Mouse (Mus musculus): ENCODE measurements around the gene Tmem178.

Tmem178 gene

DNA sequence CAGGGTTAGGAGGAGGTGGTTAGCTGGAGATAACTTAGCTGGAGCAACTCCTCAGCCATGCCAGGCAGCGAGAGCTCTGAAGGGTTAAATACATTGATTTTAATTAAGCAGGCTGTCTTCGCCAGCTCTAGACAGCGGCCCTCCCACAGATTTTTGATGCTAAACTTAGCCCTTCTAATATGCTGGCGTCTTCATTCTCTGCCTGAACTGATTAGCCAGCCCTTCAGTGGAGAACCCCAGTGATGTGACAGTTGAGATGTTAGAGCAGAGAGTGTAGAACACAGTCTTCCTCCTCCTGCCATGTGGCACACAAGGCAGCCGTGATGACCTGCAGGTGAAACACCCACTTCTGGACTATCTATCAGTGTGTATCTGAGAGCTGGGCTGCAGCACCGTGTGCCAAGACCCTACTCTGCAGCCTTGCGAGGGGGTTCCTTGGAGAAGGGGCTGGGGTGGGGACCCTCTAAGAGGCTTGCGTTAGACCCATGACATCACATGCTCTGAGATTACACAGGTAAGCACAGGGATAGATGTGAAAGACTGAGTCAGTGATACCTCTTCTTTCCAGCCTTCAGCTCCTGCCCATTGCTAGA is 47.2 kb downstream of the Tmem178 start:
- no peak for DNase-seq (ENCODE audit: low read depth, low spot score)

DNA sequence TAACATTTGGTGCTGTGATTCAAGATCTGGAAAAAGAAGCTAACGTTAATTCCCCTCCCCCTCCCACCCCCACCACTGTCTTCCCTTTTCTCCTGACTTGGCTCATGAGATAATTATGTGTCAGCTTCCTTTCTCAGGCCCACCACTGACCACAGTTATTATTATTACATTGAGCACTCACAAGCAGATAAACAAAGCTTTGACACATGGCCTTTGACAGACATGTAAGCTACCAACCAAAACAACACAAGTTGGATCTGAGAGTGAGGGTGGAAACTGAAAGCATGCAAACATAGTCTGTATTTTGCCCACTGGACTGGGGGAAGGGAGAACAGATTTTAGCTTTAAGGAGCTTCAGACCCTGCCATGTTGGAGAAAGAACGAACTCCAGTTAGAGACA is 52.8 kb downstream of the Tmem178 start:
- DNase-seq (ENCODE audit: low read depth, low spot score) = no peak

DNA sequence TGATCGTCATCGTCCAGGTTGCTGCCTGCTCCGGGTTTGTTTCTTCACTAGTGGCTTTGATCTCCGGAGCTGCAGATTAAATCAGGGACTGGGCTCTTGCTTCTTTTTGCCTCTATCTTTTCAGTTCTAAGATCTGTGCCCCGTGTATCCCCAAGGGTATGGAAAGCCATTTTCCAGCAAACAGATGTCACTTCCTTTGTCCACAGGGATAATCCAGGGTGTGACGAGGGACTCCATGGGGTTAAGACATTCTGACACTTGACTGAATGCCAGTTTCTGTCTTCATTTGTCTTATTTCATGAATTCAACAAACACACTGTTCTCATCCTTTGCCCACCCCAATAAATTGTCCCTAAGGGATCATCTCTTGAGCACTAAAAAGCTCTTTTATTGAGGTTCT is 54.5 kb downstream of the Tmem178 start:
- DNase-seq (ENCODE audit: low read depth, low spot score) = no peak

DNA sequence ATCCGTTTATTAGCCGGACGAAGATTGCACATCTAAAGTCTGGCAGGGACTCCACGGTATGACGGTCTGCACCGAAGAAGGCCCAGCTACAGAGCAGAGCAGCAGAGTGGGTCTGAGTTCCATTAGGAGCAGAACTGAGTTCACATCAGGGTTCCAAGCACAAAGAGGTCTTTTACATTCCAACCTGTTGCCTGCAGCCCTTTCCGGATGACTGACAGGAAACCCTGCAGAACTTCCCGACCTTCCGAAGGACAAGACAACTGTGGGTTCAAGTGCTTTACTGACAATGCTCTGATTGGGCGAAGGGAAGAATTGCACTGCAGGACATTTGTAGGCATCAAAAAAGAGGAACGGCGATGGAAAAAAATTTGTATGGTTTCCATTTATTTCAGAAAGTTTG is 56.6 kb downstream of the Tmem178 start:
- DNase-seq (ENCODE audit: low read depth, low spot score) = no peak

DNA sequence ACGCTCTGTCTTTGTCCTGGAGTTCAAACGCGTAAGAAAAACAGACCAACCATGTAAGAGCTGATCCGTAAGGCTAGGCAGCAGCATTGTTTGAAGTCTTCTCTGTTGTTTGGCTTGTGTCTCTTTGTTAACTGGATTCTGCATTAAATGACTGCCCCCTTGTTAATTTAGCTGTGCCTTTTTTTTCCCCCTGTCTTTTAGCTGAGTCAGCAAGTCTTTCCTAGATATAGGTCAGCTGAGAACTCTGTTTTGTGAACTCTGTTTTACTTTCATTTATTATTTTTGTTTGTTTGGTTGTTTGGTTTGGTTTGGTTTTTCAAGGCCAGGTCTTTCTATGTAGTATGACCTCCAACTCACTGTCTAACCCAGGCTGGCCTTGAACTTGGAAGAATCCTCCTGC is 57.2 kb downstream of the Tmem178 start:
- no peak for DNase-seq (ENCODE audit: low read depth, low spot score)

DNA sequence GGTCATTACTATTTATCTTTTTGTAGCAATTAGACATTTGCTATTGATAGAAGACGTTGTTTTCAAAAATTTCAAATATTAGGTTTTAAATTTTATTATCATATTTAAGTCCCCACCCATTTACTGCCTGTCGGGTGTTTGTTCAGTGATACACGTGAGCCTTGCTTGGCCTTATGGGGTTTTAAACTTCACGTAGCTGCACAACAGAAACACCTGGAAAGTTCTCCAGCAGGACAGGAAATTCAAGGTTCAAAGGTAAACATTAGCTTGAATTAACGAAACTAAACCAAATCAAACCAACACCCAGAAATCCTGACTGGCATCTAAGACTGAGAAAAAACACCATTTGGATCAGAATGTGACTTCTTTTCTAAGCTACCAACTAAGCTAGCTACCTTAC is 57.7 kb downstream of the Tmem178 start:
- DNase-seq (ENCODE audit: low read depth, low spot score) = no peak

DNA sequence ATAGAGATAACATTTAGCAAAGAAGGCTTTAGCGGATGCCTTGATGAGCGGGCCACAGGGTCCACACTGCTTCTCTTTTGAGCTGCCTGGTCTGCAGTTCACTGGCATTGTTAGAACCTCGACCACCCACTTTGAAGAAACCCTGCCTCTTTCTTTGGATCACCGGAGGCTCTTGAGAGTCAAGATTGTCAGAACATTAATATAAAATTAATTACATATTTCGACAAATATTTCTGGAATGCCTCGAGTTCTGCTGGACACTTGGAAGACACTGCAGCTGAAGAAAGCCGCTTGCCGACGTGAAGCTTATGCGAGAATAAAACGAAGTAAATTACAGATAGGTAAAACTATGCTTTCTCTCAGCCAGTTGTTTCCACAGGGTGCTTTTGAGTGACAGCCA is 60.0 kb downstream of the Tmem178 start:
- DNase-seq (ENCODE audit: low read depth, low spot score) = no peak

DNA sequence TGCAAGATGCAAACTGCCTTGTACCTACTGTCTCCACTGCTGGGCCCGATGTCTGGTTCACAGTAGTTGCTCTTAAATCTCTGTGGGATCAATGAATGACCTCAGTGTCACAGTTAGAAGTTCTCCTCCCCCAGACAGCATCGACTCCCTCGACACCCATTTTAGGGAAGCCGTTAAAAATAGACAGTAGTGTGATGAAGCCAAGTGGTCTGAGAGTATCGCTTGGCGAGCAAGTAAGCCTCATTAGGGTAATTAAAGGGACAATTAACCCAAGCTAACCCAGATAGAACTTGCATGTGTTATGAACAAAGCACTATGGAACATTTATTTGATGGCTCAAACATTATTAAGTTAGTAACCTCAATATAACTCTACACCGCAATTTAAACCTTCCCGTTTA is 60.9 kb downstream of the Tmem178 start:
- DNase-seq (ENCODE audit: low read depth, low spot score) = no peak

DNA sequence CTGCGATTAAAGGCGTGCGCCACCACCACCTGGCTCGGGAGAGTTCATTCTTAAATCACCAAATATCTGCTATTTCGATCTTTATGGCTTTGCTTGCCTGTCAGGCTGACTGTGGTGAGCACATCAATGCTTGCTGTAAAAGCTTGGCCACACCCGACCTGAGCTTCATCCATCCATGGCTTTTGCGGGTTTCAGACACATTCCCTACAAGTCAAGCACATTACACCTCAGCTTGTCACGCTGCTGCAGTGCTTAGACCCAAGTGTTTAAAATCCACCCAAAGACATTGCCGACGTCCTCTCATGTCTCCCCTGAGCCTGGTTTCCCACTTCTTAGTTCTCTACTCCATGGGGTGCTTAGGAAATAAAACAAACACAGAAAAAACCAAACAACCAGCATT is 64.7 kb downstream of the Tmem178 start:
- DNase-seq (ENCODE audit: low read depth, low spot score) = no peak

DNA sequence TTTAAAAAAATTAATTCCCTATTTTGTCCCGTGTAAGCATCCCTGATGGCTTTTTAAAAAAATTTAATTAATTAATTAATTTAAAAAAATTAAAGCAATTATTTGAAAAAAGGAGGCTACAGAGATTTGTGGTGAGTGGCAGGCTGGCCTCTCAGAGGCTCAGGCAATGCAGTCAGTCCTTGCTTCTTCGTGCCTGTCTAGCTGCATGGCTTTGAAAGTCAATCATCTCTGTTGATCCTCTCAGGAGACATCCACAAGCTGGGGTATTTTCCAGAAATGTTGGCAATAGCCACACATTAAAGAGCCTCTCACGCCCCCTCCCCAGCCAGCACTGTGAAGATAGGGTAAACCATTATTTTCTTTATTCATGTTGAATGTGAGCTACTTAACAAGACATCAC is 65.8 kb downstream of the Tmem178 start:
- DNase-seq (ENCODE audit: low read depth, low spot score) = no peak

DNA sequence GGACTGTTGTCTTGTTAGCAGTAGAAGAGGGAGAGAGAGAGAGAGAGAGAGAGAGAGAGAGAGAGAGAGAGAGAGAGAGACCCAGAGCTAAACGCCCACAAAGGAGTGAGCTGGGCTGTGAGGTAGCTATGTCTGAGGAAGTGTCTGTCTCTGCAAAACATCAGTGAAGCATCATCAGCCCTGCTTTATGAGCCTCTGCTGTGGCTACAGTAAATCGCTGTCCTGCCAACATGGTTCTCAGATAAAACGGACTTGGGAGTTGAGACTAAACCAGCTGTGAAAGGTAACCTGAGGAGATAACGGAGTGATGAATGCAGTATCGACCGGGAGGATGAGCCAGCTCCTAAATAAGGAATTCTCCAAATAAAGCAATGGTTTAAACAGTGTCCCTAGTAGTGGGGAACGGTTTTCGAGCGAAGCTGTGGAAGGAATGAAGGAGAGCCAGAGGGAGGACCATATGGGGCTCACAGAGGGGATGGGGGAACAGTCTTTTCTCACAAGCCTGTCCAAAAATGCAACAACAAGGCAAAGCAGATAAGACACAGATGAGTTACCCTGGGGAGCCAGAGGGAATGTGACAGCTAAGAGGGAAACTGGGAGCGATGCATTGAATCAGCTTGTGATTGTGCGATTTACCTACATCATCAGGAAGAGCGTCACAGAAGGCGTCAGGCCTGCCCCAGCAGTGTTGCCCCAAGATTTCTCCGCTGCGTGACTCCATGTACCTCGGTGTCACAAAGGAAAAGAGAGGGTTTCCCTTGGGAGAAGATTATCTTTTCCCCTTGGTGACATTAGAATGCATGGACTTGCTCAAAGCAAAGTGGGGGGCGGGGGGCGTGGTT is 66.6 kb downstream of the Tmem178 start:
- DNase-seq (ENCODE audit: low read depth, low spot score) = no peak

DNA sequence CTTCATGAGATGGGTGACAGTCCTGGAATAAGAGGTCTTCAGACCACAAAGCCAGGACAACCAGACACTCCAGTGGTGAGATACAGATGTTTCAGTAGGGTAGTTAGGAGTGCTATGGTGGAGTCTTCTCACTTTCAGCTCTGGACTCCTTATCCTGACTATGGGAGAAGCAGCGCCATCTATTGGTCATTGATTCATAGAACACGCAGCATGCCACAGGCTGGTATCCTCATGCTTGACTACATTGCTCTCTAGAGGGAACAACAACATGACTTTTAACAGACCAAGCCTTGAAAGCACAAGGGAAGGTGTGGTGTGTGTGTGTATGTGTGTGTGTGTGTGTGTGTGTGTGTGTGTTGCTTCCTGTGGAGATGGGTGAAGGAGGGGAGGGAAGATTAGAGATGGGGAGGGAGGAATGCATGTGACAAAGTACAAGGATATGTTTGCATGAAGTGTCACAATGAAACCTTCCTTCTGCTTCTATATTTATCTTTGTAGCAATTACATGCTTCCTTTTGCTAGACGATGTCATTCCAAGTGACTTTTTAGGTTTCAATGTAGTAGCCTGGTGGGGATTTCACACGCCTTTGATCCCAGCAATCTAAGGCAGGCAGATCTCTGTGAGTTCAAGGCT is 71.5 kb downstream of the Tmem178 start:
- peak; percentile 50 for DNase-seq (ENCODE audit: low read depth, low spot score)

DNA sequence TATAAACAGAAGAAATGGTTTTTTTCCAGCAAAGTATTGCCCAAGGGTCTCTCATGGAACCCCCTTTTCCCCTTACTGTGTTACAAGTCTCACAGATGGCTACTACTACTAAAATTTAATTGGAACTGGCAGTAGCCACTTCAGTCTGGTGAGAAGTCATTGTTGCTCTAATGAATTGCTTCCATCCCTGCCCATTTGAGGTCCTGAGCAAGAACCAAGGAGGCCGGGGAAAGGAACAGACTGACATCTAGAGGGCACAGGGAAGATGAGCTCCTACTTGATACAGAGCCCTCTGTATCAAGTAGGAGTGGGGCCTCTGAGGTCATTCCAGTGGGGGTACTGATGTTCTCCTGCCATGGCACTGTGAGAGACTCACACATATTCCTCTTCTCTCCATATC is 72.7 kb downstream of the Tmem178 start:
- DNase-seq (ENCODE audit: low read depth, low spot score) = no peak

DNA sequence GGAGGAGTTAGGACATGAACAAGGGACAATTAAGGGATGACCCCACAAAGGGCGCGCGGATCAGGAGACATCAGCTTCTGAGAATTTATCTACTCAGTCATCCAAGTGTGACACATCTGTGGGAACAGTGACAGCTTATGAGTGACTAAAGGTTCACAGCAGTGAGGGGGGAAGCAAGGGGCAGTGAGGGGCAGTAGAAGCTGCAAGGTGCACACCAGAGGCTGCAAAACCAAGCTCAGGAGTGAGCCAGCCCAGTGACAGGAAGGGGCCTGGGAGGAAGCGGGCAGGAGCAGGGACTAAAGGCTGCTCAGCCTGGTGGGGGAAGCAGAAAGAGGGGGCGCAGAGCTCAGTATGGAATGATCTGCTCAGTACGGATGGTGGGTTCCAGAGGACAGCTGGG is 82.9 kb downstream of the Tmem178 start:
- DNase-seq (ENCODE audit: low read depth, low spot score) = no peak

DNA sequence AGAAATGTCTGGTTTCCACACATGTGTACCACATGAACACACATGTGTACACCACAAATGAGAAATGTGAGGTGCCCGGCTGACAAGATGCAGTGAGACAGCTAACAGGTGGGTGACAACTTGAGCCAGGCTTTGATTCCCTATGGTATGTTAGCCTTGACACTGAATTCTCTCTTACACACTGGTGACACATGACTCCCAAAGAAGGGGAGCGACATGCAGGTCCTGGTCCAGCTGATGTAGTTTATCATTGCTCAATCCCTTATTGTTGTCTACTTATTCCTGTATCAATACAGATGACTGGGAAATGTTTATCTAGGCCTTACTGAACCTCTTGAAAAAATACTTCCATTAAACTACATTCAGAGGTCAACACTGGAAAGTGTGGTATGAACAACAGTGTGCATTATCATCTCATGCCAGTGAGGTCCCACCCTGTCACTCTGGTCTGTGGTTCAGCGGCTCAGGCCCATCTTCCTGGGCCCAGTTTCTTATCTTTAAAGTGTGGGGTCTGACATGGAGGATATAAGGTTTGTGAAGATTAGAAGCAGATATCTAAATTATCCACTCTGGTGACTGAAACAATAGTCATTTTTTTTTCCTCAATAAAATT is 87.5 kb downstream of the Tmem178 start:
- DNase-seq (ENCODE audit: low read depth, low spot score) = no peak

DNA sequence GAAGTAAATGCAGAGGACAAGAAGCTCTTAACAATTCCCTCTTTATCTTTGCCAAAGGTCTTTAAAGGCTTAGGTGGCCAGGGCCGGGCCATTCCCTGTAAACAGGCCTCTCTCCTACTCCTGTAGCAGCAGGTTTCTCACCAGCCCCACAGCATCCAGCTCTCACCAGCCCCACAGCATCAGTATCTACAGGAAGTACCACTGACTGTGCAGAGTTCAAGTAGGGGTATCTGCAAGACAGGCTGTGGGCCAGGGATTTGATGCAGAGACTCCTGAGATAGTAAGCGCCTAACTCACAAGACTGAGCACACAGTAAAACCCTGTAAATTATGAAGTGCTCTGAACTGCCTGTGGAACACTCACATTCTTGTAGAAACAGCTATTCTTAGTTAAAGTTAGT is 88.5 kb downstream of the Tmem178 start:
- no peak for DNase-seq (ENCODE audit: low read depth, low spot score)

DNA sequence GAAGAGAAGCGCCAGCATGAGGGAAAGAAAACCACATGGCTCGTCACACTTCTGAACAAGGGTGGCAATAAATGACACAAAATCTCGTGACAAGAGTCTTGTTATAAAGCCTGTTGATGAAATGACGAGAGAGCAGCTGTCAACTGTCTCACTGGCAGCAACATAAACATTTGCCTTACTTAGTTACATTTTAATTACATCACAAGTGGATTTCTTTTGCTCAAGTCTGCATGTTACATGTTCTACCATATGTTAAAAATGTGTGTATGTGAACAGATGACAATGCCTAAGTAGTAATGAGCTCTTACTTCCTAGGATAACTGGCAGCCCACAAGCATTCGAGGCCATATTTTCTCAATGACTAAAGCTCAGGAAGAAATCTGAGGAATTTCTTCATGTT is 90.9 kb downstream of the Tmem178 start:
- no peak for DNase-seq (ENCODE audit: low read depth, low spot score)

DNA sequence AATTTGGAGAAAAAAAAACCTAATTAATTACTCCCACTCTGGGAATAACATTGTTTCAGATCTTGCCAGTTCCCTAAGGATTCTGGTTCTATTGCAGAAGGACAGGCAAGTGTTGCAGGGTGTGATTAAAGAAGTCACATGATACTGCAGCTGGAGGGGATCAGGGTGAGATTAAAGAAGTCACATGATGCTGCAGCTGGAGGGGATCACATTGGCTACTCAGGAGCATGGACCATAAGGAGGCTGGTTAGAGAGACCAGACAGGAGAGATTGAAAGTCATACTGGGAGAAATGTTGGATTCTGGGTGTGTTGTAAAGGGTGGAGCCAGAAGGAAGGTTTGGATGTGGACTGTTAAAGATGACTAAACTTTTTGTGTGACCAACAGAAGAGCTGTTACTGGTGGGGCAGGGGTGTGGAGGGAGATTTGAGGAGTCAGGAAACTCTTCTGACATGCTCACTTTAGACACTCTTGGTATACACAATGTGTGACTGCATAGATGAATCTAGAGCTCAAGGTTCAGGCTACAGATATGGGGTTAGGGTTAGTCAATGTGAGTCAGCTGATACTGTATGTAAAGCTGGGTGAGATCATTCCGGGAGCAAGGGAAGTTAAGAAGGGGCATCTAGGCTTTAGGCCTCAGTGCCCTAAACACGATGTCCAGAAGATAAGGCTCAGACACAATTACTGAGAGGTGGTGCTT is 94.4 kb downstream of the Tmem178 start:
- no peak for DNase-seq (ENCODE audit: low read depth, low spot score)

DNA sequence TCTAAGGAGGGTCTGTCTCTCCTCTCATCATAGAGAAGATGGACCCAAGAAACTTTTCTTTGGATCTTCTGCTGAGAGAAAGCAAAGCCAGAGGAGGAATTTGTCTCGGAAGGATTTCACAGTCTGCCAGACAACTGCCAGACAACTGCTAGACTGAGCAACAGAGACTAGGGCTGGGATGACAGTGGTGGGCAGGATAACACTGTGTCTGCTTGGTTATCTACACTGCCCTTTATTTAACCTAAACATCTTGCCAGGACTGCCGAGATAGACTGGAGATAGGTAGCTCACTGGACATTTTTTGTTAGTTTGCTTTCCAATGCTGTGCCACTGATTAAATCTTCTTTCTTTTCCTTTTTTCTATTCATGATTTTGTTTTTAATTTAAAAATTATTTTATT is 97.2 kb downstream of the Tmem178 start:
- DNase-seq (ENCODE audit: low read depth, low spot score) = no peak

DNA sequence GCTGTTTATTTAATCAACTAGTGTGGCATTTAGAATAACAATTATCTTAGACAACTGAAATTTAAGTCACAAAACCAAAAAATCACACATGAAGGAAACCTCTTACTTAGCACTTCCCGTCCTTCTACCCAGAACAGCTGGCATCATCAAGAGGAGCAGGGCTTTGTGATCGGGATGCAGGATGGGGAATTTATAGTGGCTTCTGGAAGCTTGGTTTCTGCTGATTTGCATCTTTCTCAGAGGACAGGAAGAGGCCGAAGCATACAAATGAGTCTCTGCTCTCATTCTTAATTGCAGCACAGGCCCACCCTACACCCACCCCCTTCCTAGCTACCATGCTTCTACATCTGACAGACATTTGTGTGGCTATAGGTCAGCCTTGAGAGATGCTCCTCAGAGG is 99.9 kb downstream of the Tmem178 start:
- DNase-seq (ENCODE audit: low read depth, low spot score) = no peak

DNA sequence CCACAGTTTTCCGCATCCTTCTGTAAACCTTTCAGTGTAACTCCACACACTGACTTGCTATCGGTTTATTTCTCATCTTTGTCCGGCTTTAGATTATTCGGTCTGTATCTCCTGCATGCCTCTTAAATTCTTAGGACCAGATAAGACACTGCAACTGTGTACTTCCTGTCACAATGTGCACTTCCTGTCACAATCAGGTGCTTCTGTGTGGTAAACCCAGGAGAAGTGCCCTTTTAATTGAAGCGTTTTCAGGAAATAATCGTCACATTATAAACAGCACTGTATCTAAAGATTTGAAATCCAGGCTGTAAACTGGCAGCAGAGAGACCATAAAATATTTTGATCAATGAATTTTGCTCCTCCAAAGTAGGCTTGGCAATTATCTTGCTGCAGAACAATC is 100.7 kb downstream of the Tmem178 start:
- DNase-seq (ENCODE audit: low read depth, low spot score) = no peak

DNA sequence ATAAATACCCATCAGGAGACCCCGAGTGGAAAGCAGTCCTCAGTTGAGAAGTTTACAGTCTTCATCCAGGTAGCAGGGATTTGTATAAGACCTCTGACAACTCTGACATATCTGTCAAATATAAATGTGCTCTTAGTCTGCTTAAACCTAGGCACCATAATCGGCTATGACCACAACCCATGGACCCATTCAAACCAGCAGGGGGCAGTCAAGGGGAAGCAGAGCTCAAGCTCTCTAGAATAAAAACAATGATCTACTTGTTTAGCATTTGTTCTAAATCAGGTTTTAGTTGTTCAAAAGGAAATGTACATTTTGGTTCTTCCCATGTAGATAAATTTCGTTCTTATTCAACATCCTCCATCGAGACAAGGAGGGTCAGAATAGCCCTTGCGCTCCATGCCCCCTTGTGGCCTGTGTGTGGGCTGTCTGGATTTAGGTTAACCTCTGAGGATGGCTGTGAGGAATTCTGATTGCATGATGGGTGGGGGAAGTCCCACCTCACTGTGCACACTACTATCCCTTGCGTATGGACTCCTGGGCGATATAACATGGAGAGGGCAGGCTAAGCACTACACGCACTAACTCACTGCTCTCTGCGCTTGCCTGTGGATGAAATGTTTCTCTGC is 101.2 kb downstream of the Tmem178 start:
- DNase-seq (ENCODE audit: low read depth, low spot score) = no peak

All from retina, adult 2 months (tissue).